Mouse (Mus musculus): ENCODE data around the gene Dazap1.

DNA sequence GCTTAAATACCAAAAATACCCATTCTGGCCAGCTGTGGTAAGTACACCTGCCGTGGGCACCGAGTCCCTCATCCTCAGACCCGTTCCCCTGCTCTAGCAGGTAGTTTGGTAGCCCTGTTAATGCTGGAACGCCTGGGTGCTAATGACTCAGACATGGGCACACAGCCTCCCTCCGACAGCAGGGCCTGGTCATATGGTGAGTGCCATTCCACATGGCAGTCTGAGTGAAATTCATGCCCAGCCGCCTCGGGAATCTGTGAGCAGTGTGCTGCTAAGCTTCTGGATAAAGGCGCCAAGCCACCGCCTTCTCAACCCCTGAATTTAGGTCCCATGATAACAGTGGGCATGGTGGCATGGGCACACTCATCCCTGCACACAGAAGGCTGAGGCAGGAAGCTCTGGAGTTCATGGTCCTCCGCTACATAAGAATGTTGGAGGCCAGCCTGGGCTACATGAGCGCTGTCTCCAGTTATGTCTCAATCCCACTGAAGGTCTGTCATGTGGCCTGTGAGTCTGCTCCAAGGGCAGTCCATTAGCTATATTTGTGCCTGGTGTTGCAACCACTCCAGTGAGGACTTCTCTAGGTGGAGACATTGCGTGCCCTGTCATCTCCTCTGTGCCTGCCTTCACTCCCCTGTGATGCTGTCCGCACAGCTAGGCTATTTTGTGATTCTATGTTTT, 25.0 kb upstream of the Dazap1 start:
- TF ChIP-seq CTCF (conservative IDR thresholded peaks at IDR 0.05; ENCODE audit: insufficient read depth, insufficient read length, low read depth, low read length): no peak
- TF ChIP-seq POLR2A (IDR thresholded peaks at IDR 0.05; ENCODE audit: low read depth, low read length): no peak

Measured in kidney, adult 2 months (tissue).